Mouse (Mus musculus): ENCODE data around the gene Evx1. TPM values are rescaled to one million over a fixed set of nuclear protein-coding genes. Genes with fewer than 3 reads are reported as not detected.

The Evx1 gene
- polyA plus RNA-seq, 1 experiment, result not detected

GRCm38 (mm10) chr6:52311661-52312557 is 1.4 kb upstream of the Evx1 start:
- Histone ChIP-seq H3K4me3 (ENCODE audit: insufficient read depth, low read length) (no peak overlapping the region), H3K4me1 (ENCODE audit: control insufficient read depth, insufficient read depth, low read length) (no peaks in the 10 kb centered on the region), H3K27ac (ENCODE audit: insufficient read depth, low read length) (no peak overlapping the region)
- TF ChIP-seq POLR2A (IDR thresholded peaks at IDR 0.05; ENCODE audit: low read depth, low read length) (no peak), CTCF (IDR thresholded peaks at IDR 0.05; ENCODE audit: borderline replicate concordance, insufficient read depth, low read length) (no peak)

- Histone ChIP-seq H3K4me3 (ENCODE audit: insufficient read depth, low read length) (no peak overlapping the region), H3K27ac (ENCODE audit: insufficient read depth, low read length) (no peak overlapping the region)
Measured at GRCm38 (mm10) chr6:52312558-52312915, 761 bp upstream of the Evx1 start.

GRCm38 (mm10) chr6:52314304-52315100 is 1.2 kb downstream of the Evx1 start:
- Histone ChIP-seq H3K27ac (ENCODE audit: insufficient read depth, low read length) (no peak overlapping the region), H3K4me3 (ENCODE audit: insufficient read depth, low read length) (no peak overlapping the region), H3K4me1 (ENCODE audit: control insufficient read depth, insufficient read depth, low read length) (no peaks in the 10 kb centered on the region)
- TF ChIP-seq CTCF (IDR thresholded peaks at IDR 0.05; ENCODE audit: borderline replicate concordance, insufficient read depth, low read length), result no peak
- TF ChIP-seq POLR2A (IDR thresholded peaks at IDR 0.05; ENCODE audit: low read depth, low read length), result no peak

More at GRCm38 (mm10) chr6:52312558-52312915, 761 bp upstream of the Evx1 start:
- H3K4me1 ChIP-seq (ENCODE audit: control insufficient read depth, insufficient read depth, low read length), result no peaks in the 10 kb centered on the region
- TF ChIP-seq POLR2A (IDR thresholded peaks at IDR 0.05; ENCODE audit: low read depth, low read length) (no peak), CTCF (IDR thresholded peaks at IDR 0.05; ENCODE audit: borderline replicate concordance, insufficient read depth, low read length) (no peak)

- TF ChIP-seq POLR2A (IDR thresholded peaks at IDR 0.05; ENCODE audit: low read depth, low read length), result no peak
- no peak for TF ChIP-seq CTCF (IDR thresholded peaks at IDR 0.05; ENCODE audit: borderline replicate concordance, insufficient read depth, low read length)
- Histone ChIP-seq H3K27ac (ENCODE audit: insufficient read depth, low read length) (no peak overlapping the region), H3K4me1 (ENCODE audit: control insufficient read depth, insufficient read depth, low read length) (no peaks in the 10 kb centered on the region), H3K4me3 (ENCODE audit: insufficient read depth, low read length) (no peak overlapping the region)
Measured at GRCm38 (mm10) chr6:52315441-52316412, 2.4 kb downstream of the Evx1 start.

GRCm38 (mm10) chr6:52316413-52317184 is 3.3 kb downstream of the Evx1 start:
- H3K4me3 ChIP-seq (ENCODE audit: insufficient read depth, low read length), result no peak overlapping the region
- TF ChIP-seq POLR2A (IDR thresholded peaks at IDR 0.05; ENCODE audit: low read depth, low read length) (no peak), CTCF (IDR thresholded peaks at IDR 0.05; ENCODE audit: borderline replicate concordance, insufficient read depth, low read length) (no peak)
- H3K4me1 ChIP-seq (ENCODE audit: control insufficient read depth, insufficient read depth, low read length), result no peaks in the 10 kb centered on the region
- H3K27ac ChIP-seq (ENCODE audit: insufficient read depth, low read length), result no peak overlapping the region

- Histone ChIP-seq H3K4me3 (ENCODE audit: insufficient read depth, low read length) (no peak overlapping the region), H3K4me1 (ENCODE audit: control insufficient read depth, insufficient read depth, low read length) (no peaks in the 10 kb centered on the region), H3K27ac (ENCODE audit: insufficient read depth, low read length) (no peak overlapping the region)
- TF ChIP-seq POLR2A (IDR thresholded peaks at IDR 0.05; ENCODE audit: low read depth, low read length), result no peak
- no peak for TF ChIP-seq CTCF (IDR thresholded peaks at IDR 0.05; ENCODE audit: borderline replicate concordance, insufficient read depth, low read length)
Measured at GRCm38 (mm10) chr6:52317461-52318180, 4.3 kb downstream of the Evx1 start.

GRCm38 (mm10) chr6:52318271-52318670 is 5.0 kb downstream of the Evx1 start:
- Histone ChIP-seq H3K27ac (ENCODE audit: insufficient read depth, low read length) (no peak overlapping the region), H3K4me1 (ENCODE audit: control insufficient read depth, insufficient read depth, low read length) (no peaks in the 10 kb centered on the region), H3K4me3 (ENCODE audit: insufficient read depth, low read length) (no peak overlapping the region)
- no peak for TF ChIP-seq POLR2A (IDR thresholded peaks at IDR 0.05; ENCODE audit: low read depth, low read length)
- TF ChIP-seq CTCF (IDR thresholded peaks at IDR 0.05; ENCODE audit: borderline replicate concordance, insufficient read depth, low read length), result no peak

All from embryonic fibroblast, embryonic 13.5 days (primary cell).